Mouse (Mus musculus) bone marrow, adult 2 months (tissue): Measurements from ENCODE around the gene Cemip. TPM values are rescaled to one million over a fixed set of nuclear protein-coding genes. Genes with fewer than 3 reads are reported as not detected.

Experiments
- H3K27ac ChIP-seq: fragments of 200-500 bp; 2 replicates; pipeline ENCODE4 v1.5.1; 2012; ENCODE audit warnings: low read depth, mild to moderate bottlenecking, control low read depth, inconsistent platforms, low read length; ENCODE audit not compliant: control insufficient read depth, poor library complexity, insufficient read depth
- H3K4me1 ChIP-seq: fragments of 200-500 bp; 2 replicates; pipeline ENCODE4 v1.6.1; 2011; ENCODE audit warnings: low read length; ENCODE audit not compliant: control insufficient read depth, insufficient read depth
- H3K4me3 ChIP-seq: fragments of 200-500 bp; replicated peaks from 2 replicates; pipeline ENCODE3; 2011; ENCODE audit warnings: mild to moderate bottlenecking, low read depth, low read length, control low read depth; ENCODE audit not compliant: control insufficient read depth
- CTCF ChIP-seq: fragments of 200-500 bp; IDR thresholded peaks from 2 replicates; pipeline ENCODE4 v1.5.1; 2011; ENCODE audit warnings: low read length, control low read depth; ENCODE audit not compliant: control insufficient read depth, insufficient read depth
- POLR2A ChIP-seq: fragments of 200-500 bp; IDR thresholded peaks from 2 replicates; pipeline ENCODE4 v1.6.1; 2011; ENCODE audit warnings: low read depth, mild to moderate bottlenecking, control low read depth, low read length, borderline replicate concordance; ENCODE audit not compliant: control insufficient read depth
- WGBS: fragments of 180-500 bp; shearing (Covaris S2); methylation state at CpG from one replicate; pipeline ENCODE4 v1.1.7; 2018; 5-methylcytosine and 5-hydroxymethylcytosine counted together
- polyA plus RNA-seq: library from polyadenylated mRNA; stranded (reverse); fragments of >200 nt; gene quantifications from 2 replicates; pipeline ENCODE4 v1.2.4, GENCODE M21; 2011; ENCODE audit warnings: low replicate concordance; ENCODE audit not compliant: missing spikeins, insufficient read depth, insufficient read length

The Cemip gene
- polyA plus RNA-seq, 1 experiment, result 1.2 TPM

DNA sequence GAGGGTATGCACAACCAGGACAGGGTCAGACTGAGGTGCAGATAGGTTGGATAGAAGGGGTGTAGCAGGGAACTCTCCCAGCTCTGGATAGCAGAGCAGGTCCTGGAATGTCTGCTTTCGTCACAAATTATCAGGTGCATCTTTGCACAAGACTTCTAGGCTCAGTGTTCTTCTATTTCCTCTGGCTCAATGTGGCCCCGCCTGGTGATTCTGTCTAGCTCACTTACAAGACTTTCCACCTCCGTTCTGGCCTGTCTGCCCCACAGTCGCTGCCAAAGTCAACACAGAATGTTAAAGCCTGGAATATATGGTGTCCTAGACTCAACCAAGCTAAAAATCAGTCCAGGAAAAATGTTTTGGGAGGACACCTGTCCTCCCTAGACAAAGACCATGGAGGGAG, 57.9 kb downstream of the Cemip start:
- TF ChIP-seq CTCF, result no peak
- TF ChIP-seq POLR2A, result no peak
- 71% methylated on average over 4 of the region's 4 CpGs for WGBS

DNA sequence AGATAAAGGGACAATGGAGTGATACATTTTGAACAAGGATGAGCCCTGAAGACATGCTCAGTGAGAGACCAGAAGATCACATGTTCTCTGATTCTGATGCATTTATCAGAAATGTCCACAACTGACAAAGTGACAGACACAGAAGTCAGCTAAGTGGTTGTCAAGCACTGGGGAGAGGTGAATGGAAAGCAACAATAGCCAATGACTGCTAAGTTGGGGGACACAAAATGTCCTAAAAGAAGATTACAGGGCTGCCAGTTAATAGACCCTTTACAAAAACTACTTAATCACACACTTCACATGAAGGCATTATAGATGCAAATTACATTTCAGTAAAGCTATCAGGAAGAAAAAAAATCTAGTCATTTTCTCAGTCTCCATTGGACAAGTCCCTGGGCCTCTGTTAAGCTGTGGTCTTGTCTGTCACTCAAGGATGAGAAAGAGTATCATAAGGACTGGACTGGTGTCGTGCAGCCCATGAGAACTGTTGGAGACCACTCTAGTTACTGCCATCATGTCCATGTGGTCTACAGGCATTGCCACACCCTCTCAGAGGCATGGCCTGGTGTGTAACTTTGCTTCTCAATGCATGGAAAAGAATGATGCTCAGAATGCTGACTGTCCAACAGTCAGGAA, 59.2 kb downstream of the Cemip start:
- no peak for TF ChIP-seq POLR2A

More for the DNA sequence above, 57.9 kb downstream of the Cemip start:
- Histone ChIP-seq H3K4me3 (no peak overlapping the region), H3K27ac (no peak overlapping the region), H3K4me1 (no peaks in the 10 kb centered on the region)

DNA sequence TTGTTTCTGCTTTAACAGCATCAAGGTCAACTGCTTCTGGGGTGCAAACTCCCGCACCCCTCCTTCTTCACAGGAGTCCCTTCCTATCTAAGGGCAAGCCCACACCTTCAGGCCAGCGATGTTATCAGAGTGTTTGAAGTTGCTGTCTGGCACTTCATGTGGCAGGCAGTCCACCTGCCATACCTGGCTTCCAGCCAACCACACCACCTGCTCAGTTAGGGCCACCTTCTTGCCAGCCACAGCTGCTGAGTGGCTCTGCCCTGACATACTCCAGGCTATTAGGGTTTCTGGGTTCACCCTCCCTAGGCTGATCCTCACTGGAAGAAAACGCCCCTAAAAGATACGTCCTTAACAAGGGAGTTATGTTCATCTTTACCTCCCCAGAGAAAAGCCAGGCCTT, 60.2 kb downstream of the Cemip start:
- TF ChIP-seq CTCF (no peak), POLR2A (no peak)
- Histone ChIP-seq H3K4me3 (no peak overlapping the region), H3K27ac (no peak overlapping the region), H3K4me1 (no peaks in the 10 kb centered on the region)
- WGBS, result 75% methylated on average over 4 of the region's 4 CpGs

More for the DNA sequence above, 59.2 kb downstream of the Cemip start:
- Histone ChIP-seq H3K27ac (no peak overlapping the region), H3K4me1 (no peaks in the 10 kb centered on the region), H3K4me3 (no peak overlapping the region)
- WGBS, result 60% methylated on average over 1 of the region's 1 CpGs

DNA sequence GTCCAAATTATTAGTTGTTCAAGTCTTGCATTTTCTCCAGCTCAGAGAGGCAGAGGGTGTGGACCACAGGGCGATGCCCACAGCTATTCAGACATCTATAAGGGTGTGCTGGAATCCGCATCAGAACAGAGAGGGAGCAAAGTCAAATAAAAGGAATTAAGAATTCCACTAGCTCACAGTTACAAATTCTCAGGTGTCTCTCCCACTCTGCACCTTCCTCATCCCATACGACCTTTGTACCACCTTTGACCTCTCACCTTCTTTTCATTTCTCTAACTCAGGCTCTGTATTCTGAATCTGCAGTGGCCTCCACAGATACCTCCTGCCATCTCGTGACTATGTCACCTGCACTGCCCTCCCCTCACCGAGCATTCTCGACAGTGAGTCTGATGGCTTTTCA, 62.8 kb downstream of the Cemip start:
- no peak overlapping the region for H3K27ac ChIP-seq
- WGBS, result 73% methylated on average over 6 of the region's 6 CpGs
- no peak overlapping the region for H3K4me3 ChIP-seq
- TF ChIP-seq POLR2A (no peak), CTCF (no peak)
- no peaks in the 10 kb centered on the region for H3K4me1 ChIP-seq

DNA sequence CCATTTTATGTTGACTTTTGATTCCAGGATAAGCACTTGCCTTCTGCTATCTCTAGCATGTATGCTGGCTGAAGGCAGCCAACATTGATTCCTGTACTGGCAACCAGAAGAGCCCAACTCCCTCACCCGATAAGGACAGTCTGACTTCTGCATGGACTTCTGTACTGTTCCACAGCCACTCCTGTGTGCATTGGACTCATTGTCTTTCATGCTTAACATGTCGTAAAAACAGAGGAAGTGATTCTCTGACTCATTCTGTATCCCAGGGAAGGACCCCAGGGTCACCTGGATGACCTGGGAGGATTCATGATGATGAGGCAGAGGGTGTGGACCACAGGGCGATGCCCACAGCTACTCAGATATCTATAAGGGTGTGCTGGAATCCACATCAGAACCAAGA, 63.8 kb downstream of the Cemip start:
- Histone ChIP-seq H3K4me1 (no peaks in the 10 kb centered on the region), H3K4me3 (no peak overlapping the region), H3K27ac (no peak overlapping the region)
- WGBS, result 59% methylated on average over 3 of the region's 3 CpGs
- TF ChIP-seq CTCF (no peak), POLR2A (no peak)

DNA sequence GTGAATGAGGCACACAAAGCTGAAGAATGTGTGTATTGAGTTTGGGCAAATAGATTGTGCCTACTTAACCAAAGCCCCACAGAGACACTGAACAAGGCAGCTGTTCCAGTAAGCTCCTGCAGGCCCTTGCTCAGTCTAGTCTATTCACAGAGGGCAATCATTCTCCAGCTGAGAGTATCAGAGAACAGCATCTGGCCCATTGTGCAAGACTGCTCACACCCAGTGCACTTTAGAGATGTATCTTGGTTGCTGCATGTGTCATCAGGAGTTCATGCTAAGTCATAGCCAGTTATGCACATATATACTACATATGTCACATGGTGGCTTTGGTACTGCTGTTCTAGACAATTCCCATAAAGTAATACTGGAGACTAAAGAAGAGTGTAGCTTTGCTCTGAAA, 66.9 kb downstream of the Cemip start:
- Histone ChIP-seq H3K4me3 (no peak overlapping the region), H3K27ac (no peak overlapping the region), H3K4me1 (no peaks in the 10 kb centered on the region)
- TF ChIP-seq POLR2A (no peak), CTCF (no peak)

DNA sequence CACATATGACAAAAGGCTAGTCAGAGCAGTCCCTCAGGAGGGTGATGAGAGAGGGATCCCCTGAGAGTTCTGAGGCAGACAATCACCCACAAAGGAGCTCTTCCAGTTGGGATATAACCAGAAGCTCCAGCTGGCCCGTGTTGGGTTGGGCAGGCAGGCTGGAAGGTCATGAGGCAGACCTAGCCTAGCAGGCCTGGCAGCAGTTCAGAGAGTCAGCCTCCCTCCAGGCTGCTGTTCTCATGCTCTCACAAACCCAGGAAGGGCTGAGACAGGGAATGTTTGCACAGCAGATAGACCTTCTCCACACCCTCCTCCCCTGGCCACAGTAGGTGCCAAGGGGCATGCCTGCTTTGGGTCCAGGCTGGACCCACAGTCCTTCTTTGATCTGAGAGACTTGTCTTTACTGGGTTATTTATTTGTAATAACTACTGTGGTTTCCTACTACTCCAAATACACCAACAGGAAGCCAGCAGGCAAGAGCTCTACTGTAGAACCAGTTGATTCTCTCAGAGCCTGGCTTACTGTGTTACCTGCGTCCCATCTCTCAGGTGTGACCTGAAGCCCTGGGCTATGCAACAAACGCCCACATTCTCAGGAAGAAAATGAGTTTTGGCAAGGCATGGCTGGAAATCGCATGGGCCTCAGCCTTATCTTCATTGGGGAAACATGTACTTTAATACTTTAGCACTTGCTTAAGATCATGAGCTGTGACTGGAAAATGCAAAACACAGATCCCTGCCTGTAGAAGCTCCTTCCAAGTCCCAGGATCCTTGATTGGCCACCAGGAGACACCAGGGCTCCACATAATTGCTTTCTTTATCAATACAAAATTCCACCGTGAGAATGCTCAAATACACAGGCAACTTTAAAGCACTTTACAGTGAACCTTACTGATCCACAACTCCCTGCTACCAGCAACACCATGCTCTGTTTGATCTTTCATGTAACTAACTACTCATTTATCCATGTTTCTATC, 67.7 kb downstream of the Cemip start:
- H3K27ac ChIP-seq, result no peak overlapping the region
- TF ChIP-seq CTCF (no peak), POLR2A (no peak)
- no peak overlapping the region for H3K4me3 ChIP-seq
- 57% methylated on average over 5 of the region's 5 CpGs for WGBS
- H3K4me1 ChIP-seq, result no peaks in the 10 kb centered on the region

DNA sequence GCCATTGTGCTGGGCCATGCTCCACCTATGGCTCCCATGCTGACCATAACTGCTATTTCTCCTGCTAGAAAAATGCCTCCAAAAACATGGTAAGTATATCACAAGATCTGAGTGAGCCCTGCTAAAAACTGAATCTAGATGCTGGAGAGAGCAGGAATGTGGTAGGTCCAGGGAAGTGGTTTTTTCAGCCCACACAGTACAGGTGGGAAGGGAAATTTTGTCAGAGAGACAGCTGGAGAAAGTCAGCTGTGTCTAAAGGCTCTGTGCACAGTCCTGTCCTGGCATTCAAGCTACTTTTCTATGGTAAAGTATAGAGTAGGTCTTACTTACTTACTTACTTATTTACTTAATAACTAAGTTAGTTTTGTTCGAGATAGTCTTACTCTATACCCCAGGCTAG, 71.3 kb downstream of the Cemip start:
- TF ChIP-seq POLR2A, result no peak
- no peak for TF ChIP-seq CTCF

More for the DNA sequence above, 71.3 kb downstream of the Cemip start:
- no peaks in the 10 kb centered on the region for H3K4me1 ChIP-seq
- H3K4me3 ChIP-seq, result no peak overlapping the region
- H3K27ac ChIP-seq, result no peak overlapping the region
- 72% methylated on average over 1 of the region's 1 CpGs for WGBS
